Mouse (Mus musculus): ENCODE data around the gene Eaf2. TPM values are rescaled to one million over a fixed set of nuclear protein-coding genes. Genes with fewer than 3 reads are reported as not detected.

Eaf2 gene
- polyA plus RNA-seq, 1 experiment from 2014 or later = 2.5 TPM

DNA sequence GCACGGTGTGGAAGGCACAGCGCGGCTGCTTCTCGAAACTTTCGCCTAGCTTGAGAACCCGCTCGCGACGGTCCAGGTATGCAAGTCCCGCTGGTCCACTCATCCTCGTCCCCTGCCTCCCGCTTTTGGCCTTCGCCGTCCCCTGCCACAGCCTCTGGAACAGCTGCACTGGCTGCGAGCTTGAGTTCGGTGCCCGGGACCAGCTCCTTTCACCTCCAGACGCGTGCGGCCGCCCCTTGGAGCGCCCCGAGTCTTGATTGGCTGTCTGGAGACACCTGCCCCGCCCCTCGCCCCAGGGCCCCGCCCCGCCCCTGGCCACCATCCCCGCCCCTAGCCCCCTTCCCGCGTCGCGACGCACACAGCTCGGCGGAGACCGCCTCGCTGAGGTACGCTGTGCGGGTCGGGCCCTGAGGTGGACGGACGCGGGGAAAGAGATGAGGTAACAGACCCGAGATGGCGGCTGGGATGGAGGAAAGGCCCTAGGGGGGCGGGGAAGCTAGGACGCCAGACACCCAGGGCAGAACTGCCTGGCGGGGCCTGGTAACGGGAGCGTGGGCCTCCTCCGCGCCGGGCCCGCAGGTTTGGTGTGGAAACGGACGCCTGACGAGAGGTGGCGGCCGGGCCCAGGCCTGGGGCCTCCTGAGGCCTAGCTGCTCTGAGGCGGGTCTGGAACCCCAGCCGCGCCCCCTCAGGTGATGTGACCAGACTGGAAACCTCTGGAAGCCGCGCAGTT is 46.6 kb downstream of the Eaf2 start, which contains the start of gene Iqcb1:
Iqcb1 (plus strand) TSS at position 332 of the 733 bp plus-strand sequence.
- WGBS = under 1% methylated on average over 64 of the region's 64 CpGs
- peak; percentile 91 for DNase-seq (ENCODE audit: low spot score)

DNA sequence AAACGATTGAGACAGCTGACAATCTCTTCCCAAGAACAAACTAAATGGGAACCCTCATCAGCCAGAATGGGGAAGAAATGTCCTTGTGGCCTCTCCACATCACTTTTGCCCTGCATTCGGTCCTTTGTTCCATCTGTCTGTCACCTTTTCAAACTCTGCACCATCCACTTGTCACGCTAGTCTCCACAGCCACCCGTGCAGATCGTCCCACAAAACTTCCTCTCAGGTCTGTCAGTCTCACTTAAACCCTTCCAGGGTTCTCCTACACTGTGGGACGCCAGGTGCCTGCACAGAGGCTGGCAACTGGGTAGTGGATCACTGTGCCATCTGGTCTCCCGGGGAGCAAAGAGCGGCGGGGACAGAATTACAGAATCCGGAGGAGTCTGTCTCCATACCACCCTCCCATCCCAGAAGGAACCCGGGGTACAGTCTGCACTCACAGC is 47.2 kb downstream of the Eaf2 start:
- Histone ChIP-seq H3K36me3 (ENCODE audit: control insufficient read depth, insufficient read depth, low read length) (peaks cover 3% of the 10 kb centered on the region; the same call in 1 of the 2 replicates), H3K27ac (ENCODE audit: low read depth) (no peak overlapping the region), H3K4me1 (replicated peaks; ENCODE audit: control insufficient read depth, insufficient read depth, low read length) (no peaks in the 10 kb centered on the region), H3K27me3 (replicated peaks; ENCODE audit: control insufficient read depth, insufficient read depth, low read length) (no peaks in the 10 kb centered on the region; the same call in 1 of the 2 replicates), H3K9me3 (ENCODE audit: control insufficient read depth, low read length) (no peaks in the 10 kb centered on the region), H3K4me2 (ENCODE audit: low read length) (peak overlapping the region; percentile 79), H3K4me3 (ENCODE audit: low read depth, low read length) (peak overlapping the region; percentile 88), H3K9ac (ENCODE audit: low read length) (peak overlapping the region; percentile 84)
- DNase-seq (ENCODE audit: low spot score) = no peak
- no peak for ATAC-seq (replicated peaks; ENCODE audit: low FRiP score, low TSS enrichment, low read depth)
- WGBS = 6% methylated on average over 11 of the region's 11 CpGs

More for the DNA sequence above, 46.6 kb downstream of the Eaf2 start, which contains the start of gene Iqcb1:
- Histone ChIP-seq H3K9ac (ENCODE audit: low read length) (peak within 1 kb of the TSS; percentile 84), H3K27me3 (replicated peaks; ENCODE audit: control insufficient read depth, insufficient read depth, low read length) (no peaks in the 10 kb centered on the region; the same call in 1 of the 2 replicates), H3K4me1 (replicated peaks; ENCODE audit: control insufficient read depth, insufficient read depth, low read length) (no peaks in the 10 kb centered on the region), H3K27ac (ENCODE audit: low read depth) (0 out of 2 replicates have a peak within 1 kb of the TSS, but pooled peaks have one; percentile 23), H3K4me3 (ENCODE audit: low read depth, low read length) (peak within 1 kb of the TSS; percentile 88), H3K4me2 (ENCODE audit: low read length) (peak within 1 kb of the TSS; percentile 79), H3K9me3 (ENCODE audit: control insufficient read depth, low read length) (no peaks in the 10 kb centered on the region), H3K36me3 (ENCODE audit: control insufficient read depth, insufficient read depth, low read length) (peaks cover 3% of the 10 kb centered on the region; the same call in 1 of the 2 replicates)
- ATAC-seq (replicated peaks; ENCODE audit: low FRiP score, low TSS enrichment, low read depth) = peak; percentile 96

DNA sequence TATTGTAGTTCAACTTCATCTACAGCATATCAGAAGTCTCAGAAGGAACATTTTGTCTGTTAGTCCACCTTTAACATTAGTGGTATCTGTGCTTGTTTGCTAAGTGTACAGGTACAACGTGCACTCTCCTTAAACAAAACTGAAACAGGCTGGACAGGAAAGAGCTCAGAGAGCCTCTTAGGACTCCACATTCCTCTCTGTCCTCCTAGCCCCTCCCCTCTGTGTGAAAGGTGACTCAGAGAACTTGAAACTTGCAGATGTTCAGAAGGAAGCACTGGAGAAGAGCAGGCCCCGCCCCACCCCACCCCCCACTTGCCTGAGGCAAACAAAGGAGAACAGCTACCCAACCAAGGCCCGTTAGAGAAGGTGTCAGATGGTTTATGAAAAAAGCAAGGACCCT is 53.3 kb downstream of the Eaf2 start:
- Histone ChIP-seq H3K27me3 (replicated peaks; ENCODE audit: control insufficient read depth, insufficient read depth, low read length) (no peaks in the 10 kb centered on the region), H3K9ac (ENCODE audit: low read length) (no peak overlapping the region), H3K4me1 (replicated peaks; ENCODE audit: control insufficient read depth, insufficient read depth, low read length) (no peaks in the 10 kb centered on the region), H3K4me3 (ENCODE audit: low read depth, low read length) (no peak overlapping the region), H3K27ac (ENCODE audit: low read depth) (no peak overlapping the region), H3K4me2 (ENCODE audit: low read length) (no peak overlapping the region), H3K9me3 (ENCODE audit: control insufficient read depth, low read length) (no peaks in the 10 kb centered on the region), H3K36me3 (ENCODE audit: control insufficient read depth, insufficient read depth, low read length) (no peaks in the 10 kb centered on the region)
- peak; percentile 78 for ATAC-seq (replicated peaks; ENCODE audit: low FRiP score, low TSS enrichment, low read depth)
- WGBS = 2% methylated on average over 3 of the region's 3 CpGs
- DNase-seq (ENCODE audit: low spot score) = no peak

DNA sequence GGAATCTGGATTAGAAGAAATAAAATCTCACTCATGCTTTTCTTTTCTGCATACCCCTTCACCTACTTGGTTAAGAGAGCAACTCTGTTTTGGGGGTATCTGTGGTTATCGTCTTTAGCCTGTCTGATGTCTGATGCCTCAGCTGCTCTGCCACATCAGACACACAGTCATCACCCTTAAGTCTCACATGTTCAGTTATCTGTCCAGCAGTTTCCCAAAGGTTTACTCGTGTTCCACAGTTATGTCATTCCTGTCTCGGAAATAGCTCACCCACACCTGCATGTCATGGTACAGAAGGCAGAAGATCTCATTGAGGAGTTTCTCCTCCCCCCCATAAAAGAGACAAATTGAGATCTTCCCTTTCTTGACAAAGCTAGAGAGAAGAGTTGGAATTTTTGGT is 54.1 kb downstream of the Eaf2 start:
- Histone ChIP-seq H3K9me3 (ENCODE audit: control insufficient read depth, low read length) (no peaks in the 10 kb centered on the region), H3K36me3 (ENCODE audit: control insufficient read depth, insufficient read depth, low read length) (no peaks in the 10 kb centered on the region), H3K4me1 (replicated peaks; ENCODE audit: control insufficient read depth, insufficient read depth, low read length) (no peaks in the 10 kb centered on the region), H3K4me2 (ENCODE audit: low read length) (no peak overlapping the region), H3K27me3 (replicated peaks; ENCODE audit: control insufficient read depth, insufficient read depth, low read length) (no peaks in the 10 kb centered on the region), H3K27ac (ENCODE audit: low read depth) (no peak overlapping the region), H3K9ac (ENCODE audit: low read length) (no peak overlapping the region), H3K4me3 (ENCODE audit: low read depth, low read length) (no peak overlapping the region)
- WGBS = 67% methylated on average over 3 of the region's 3 CpGs
- ATAC-seq (replicated peaks; ENCODE audit: low FRiP score, low TSS enrichment, low read depth) (no peak), DNase-seq (ENCODE audit: low spot score) (no peak)

DNA sequence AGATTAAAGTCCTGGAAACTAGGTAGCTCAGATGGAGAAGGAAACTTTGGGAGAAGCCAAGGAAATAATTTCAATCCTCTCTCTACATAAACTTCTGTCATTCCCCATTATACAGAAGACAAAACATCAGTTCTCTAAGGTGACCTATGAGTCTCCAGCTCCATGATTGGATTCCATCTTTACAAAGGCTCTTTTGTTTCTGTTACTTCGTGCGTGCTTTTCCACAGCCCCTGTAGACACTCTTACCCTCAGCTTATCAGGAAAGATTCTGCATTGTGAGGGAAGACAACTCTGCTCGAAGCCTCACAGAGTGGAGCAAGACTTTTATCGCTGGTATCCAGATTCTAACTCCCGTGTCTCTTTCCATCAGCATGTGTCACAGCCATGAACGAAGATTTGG is 54.8 kb downstream of the Eaf2 start:
- Histone ChIP-seq H3K4me2 (ENCODE audit: low read length) (no peak overlapping the region), H3K36me3 (ENCODE audit: control insufficient read depth, insufficient read depth, low read length) (no peaks in the 10 kb centered on the region), H3K27ac (ENCODE audit: low read depth) (no peak overlapping the region), H3K27me3 (replicated peaks; ENCODE audit: control insufficient read depth, insufficient read depth, low read length) (no peaks in the 10 kb centered on the region), H3K9ac (ENCODE audit: low read length) (no peak overlapping the region), H3K4me3 (ENCODE audit: low read depth, low read length) (no peak overlapping the region), H3K4me1 (replicated peaks; ENCODE audit: control insufficient read depth, insufficient read depth, low read length) (no peaks in the 10 kb centered on the region), H3K9me3 (ENCODE audit: control insufficient read depth, low read length) (no peaks in the 10 kb centered on the region)
- DNase-seq (ENCODE audit: low spot score) (no peak), ATAC-seq (replicated peaks; ENCODE audit: low FRiP score, low TSS enrichment, low read depth) (no peak)
- 83% methylated on average over 6 of the region's 6 CpGs for WGBS

DNA sequence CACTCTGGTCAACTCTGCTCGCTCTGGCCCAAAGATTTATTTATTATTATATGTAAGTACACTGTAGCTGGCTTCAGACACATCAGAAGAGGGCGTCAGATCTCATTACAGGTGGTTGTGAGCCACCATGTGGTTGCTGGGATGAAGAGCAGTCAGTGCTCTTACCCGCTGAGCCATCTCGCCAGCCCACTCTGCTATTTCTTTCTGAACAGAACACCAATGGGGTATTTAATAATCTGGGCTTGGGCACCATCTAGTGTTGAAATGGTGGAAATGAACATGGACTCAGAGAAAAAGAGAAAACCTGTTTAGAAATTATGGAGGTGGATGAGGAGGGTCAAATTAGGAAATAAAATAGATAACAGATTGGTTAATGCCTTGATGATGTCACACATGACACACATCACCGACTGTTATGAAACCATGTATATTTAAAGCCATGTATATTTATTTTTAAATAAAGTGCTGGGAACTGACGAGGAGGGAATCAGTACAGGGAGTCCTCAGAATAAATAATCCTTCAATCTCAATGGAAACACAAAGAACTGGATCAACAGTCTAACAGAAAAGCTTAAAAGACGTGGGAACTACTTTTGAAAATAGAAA is 57.4 kb downstream of the Eaf2 start:
- Histone ChIP-seq H3K4me2 (ENCODE audit: low read length) (no peak overlapping the region), H3K27ac (ENCODE audit: low read depth) (no peak overlapping the region), H3K4me1 (replicated peaks; ENCODE audit: control insufficient read depth, insufficient read depth, low read length) (no peaks in the 10 kb centered on the region), H3K9me3 (ENCODE audit: control insufficient read depth, low read length) (no peaks in the 10 kb centered on the region), H3K36me3 (ENCODE audit: control insufficient read depth, insufficient read depth, low read length) (no peaks in the 10 kb centered on the region), H3K9ac (ENCODE audit: low read length) (no peak overlapping the region), H3K27me3 (replicated peaks; ENCODE audit: control insufficient read depth, insufficient read depth, low read length) (no peaks in the 10 kb centered on the region), H3K4me3 (ENCODE audit: low read depth, low read length) (no peak overlapping the region)
- 15% methylated on average over 7 of the region's 7 CpGs for whole genome bisulfite sequencing
- peak; percentile 52 for DNase-seq (ENCODE audit: low spot score)
- ATAC-seq (replicated peaks; ENCODE audit: low FRiP score, low TSS enrichment, low read depth) = peak; percentile 80

DNA sequence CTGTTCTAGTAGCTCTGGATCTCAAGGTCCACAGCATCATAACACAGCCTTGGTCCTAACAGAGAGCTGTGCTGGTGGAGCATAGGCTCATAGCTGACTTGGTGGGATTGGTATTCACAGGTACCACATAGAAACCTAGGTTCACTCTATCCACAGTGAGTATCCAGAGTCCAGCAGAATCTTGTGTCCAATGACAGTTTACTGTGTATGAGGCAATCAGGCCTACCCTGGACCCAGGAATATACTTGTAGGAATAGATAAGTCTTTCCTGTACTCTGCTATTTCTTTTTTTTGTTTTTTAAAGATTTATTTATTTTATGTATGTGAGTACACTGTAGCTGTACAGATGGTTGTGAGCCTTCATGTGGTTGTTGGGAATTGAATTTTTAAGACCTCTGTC is 57.9 kb downstream of the Eaf2 start:
- H3K36me3 ChIP-seq (ENCODE audit: control insufficient read depth, insufficient read depth, low read length) = no peaks in the 10 kb centered on the region
- H3K4me1 ChIP-seq (replicated peaks; ENCODE audit: control insufficient read depth, insufficient read depth, low read length) = no peaks in the 10 kb centered on the region
- H3K4me3 ChIP-seq (ENCODE audit: low read depth, low read length) = no peak overlapping the region
- H3K27ac ChIP-seq (ENCODE audit: low read depth) = no peak overlapping the region
- H3K9me3 ChIP-seq (ENCODE audit: control insufficient read depth, low read length) = no peaks in the 10 kb centered on the region
- H3K4me2 ChIP-seq (ENCODE audit: low read length) = no peak overlapping the region
- DNase-seq (ENCODE audit: low spot score) = no peak
- H3K9ac ChIP-seq (ENCODE audit: low read length) = no peak overlapping the region
- no peaks in the 10 kb centered on the region for H3K27me3 ChIP-seq (replicated peaks; ENCODE audit: control insufficient read depth, insufficient read depth, low read length)
- peak; percentile 4; the same call in 1 of the 2 replicates for ATAC-seq (replicated peaks; ENCODE audit: low FRiP score, low TSS enrichment, low read depth)

DNA sequence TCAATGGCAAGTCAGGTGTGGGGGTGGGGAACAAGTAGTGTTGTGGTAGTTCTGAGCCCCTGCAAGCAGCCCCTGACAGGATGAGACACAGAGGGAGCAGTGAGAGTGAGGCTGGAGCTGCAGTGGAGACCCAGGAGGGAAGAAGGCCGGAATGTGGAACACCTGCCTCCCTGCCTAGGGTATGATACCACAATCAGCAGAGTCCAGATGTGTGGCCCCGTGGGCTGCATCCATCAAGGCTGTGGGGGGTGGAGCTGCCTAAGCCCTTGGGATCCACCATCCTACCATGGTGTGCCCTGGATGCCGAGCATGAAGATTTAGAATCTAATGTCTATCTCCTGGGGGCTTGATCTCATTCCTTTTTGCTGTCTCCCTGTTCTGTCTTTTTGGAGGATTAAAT is 61.1 kb downstream of the Eaf2 start:
- Histone ChIP-seq H3K36me3 (ENCODE audit: control insufficient read depth, insufficient read depth, low read length) (no peaks in the 10 kb centered on the region), H3K9me3 (ENCODE audit: control insufficient read depth, low read length) (no peaks in the 10 kb centered on the region), H3K27ac (ENCODE audit: low read depth) (no peak overlapping the region), H3K9ac (ENCODE audit: low read length) (no peak overlapping the region), H3K4me1 (replicated peaks; ENCODE audit: control insufficient read depth, insufficient read depth, low read length) (no peaks in the 10 kb centered on the region), H3K4me2 (ENCODE audit: low read length) (no peak overlapping the region), H3K4me3 (ENCODE audit: low read depth, low read length) (no peak overlapping the region), H3K27me3 (replicated peaks; ENCODE audit: control insufficient read depth, insufficient read depth, low read length) (no peaks in the 10 kb centered on the region)
- no peak for DNase-seq (ENCODE audit: low spot score)
- no peak for ATAC-seq (replicated peaks; ENCODE audit: low FRiP score, low TSS enrichment, low read depth)
- 74% methylated on average over 3 of the region's 3 CpGs for WGBS

Measured in intestine, embryonic 14.5 days (tissue).